Comparison of ENCODE assay signal across 24 mouse cellular contexts in the genomic region with DNA sequence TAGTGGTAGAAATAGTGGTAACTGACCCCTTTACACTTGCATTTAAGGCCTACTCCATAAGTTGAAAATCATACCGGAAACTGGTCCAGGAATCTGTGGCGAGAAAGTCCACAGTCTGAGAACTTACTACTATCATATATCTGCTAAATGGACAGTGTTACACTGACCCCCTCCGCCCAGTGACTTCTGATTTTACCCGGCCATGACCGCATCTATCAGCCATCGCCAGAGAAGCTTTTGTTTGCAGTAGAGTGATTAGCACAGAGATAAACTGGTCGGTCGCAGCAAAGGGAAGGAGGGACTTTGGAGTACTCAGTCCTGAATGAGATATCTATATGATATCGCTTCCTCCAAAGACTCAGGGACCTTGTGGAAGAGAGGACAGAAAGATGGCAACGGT. TPM values are rescaled to one million over a fixed set of nuclear protein-coding genes. Genes with fewer than 3 reads are reported as not detected.
DNase-seq lines count a peak whose midpoint lies in the region; ATAC-seq and TF ChIP-seq lines count a peak whose summit lies in the region.
"Had no signal": no experiment of that assay in that cellular context is flagged by ENCODE, and none has a peak within 500 bp of the region (broad histone marks: within the 10 kb centered on the region; RNA-seq: fewer than 3 reads in every experiment).

No protein-coding gene starts in this region.

- H3K4me1 ChIP-seq in intestine, embryonic 15.5 days (replicated peaks): no peaks in the 10 kb centered on the region
- no peaks in the 10 kb centered on the region for H3K4me1 ChIP-seq in intestine, postnatal 0 days (replicated peaks; ENCODE audit: control insufficient read depth, insufficient read depth, low read length)
- H3K4me1 ChIP-seq: embryonic facial prominence, embryonic 10.5 days; embryonic facial prominence, embryonic 12.5 days; forebrain, embryonic 13.5 days; forebrain, embryonic 15.5 days had no signal

- no peaks in the 10 kb centered on the region for H3K36me3 ChIP-seq in intestine, embryonic 15.5 days
- H3K36me3 ChIP-seq in intestine, postnatal 0 days (ENCODE audit: control insufficient read depth, insufficient read depth): no peaks in the 10 kb centered on the region
- H3K36me3 ChIP-seq: embryonic facial prominence, embryonic 10.5 days; embryonic facial prominence, embryonic 12.5 days; forebrain, embryonic 15.5 days; G1E had no signal

- H3K4me2 ChIP-seq in intestine, embryonic 15.5 days (replicated peaks): no peak overlapping the region
- H3K4me2 ChIP-seq in intestine, postnatal 0 days (replicated peaks; ENCODE audit: low read depth): no peak overlapping the region
- H3K4me2 ChIP-seq: embryonic facial prominence, embryonic 12.5 days; forebrain, embryonic 13.5 days; forebrain, embryonic 15.5 days had no signal

- H3K9me3 ChIP-seq in intestine, embryonic 15.5 days: no peaks in the 10 kb centered on the region
- no peaks in the 10 kb centered on the region for H3K9me3 ChIP-seq in intestine, postnatal 0 days (ENCODE audit: control insufficient read depth)
- H3K9me3 ChIP-seq: embryonic facial prominence, embryonic 10.5 days; embryonic facial prominence, embryonic 12.5 days; forebrain, embryonic 13.5 days; forebrain, embryonic 15.5 days had no signal

- no peak overlapping the region for H3K27ac ChIP-seq in intestine, embryonic 15.5 days
- no peak overlapping the region for H3K27ac ChIP-seq in intestine, postnatal 0 days (ENCODE audit: low read depth, low read length)
- H3K27ac ChIP-seq: embryonic facial prominence, embryonic 10.5 days; embryonic facial prominence, embryonic 12.5 days; forebrain, embryonic 13.5 days; forebrain, embryonic 15.5 days had no signal

- WGBS in intestine, embryonic 15.5 days: 62% methylated on average over 10 of the region's 10 CpGs
- WGBS in intestine, postnatal 0 days: 44% methylated on average over 10 of the region's 10 CpGs

- no peaks in the 10 kb centered on the region for H3K27me3 ChIP-seq in intestine, embryonic 15.5 days (replicated peaks)
- H3K27me3 ChIP-seq in intestine, postnatal 0 days (replicated peaks; ENCODE audit: control insufficient read depth, insufficient read depth, low read length): no peaks in the 10 kb centered on the region
- H3K27me3 ChIP-seq: CH12.LX; embryonic facial prominence, embryonic 12.5 days; forebrain, embryonic 13.5 days; forebrain, embryonic 15.5 days had no signal

- no peak for TF ChIP-seq CTCF in intestine, postnatal 0 days (IDR thresholded peaks at IDR 0.05; ENCODE audit: low read depth)

- intact Hi-C loops in left cerebral cortex, postnatal 36 days (cut with DNase I): loop anchor here (1.0 kb wide), 1 partner anchor 15 kb away; a partner anchor contains a TSS

- no peak overlapping the region for H3K4me3 ChIP-seq in intestine, embryonic 15.5 days (replicated peaks)
- no peak overlapping the region for H3K4me3 ChIP-seq in intestine, postnatal 0 days (ENCODE audit: low read depth, low read length)
- H3K4me3 ChIP-seq: embryonic facial prominence, embryonic 10.5 days; embryonic facial prominence, embryonic 12.5 days; forebrain, embryonic 13.5 days; forebrain, embryonic 15.5 days had no signal

- H3K9ac ChIP-seq in intestine, embryonic 15.5 days: no peak overlapping the region
- no peak overlapping the region for H3K9ac ChIP-seq in intestine, postnatal 0 days (ENCODE audit: low read depth, low read length)
- H3K9ac ChIP-seq: embryonic facial prominence, embryonic 12.5 days; forebrain, embryonic 13.5 days; forebrain, embryonic 15.5 days; forebrain, postnatal 0 days had no signal

- DNase-seq in cerebellum, adult 11-12 months: no peak
- DNase-seq in left cerebral cortex, postnatal 36 days (ENCODE audit: low spot score in 2 of 2): no peak
- DNase-seq: adrenal gland, adult 8-10 months; adrenal gland, postnatal 14 days; adrenal gland, postnatal 36 days; B cell, adult 2 months; cerebellum, adult 11 months; cerebellum, adult 2 months; cerebellum, adult 9-10 months; cerebellum, postnatal 10 days; cerebellum, postnatal 25 days; forebrain, postnatal 0 days had no signal

- 0 out of 2 replicates have a peak, but pooled peaks have one; percentile 36 for ATAC-seq in cerebellum, adult (ENCODE audit: insufficient number of reproducible peaks, low FRiP score, low TSS enrichment)
- ATAC-seq in intestine, embryonic 15.5 days: peak; percentile 51
- no peak for ATAC-seq in intestine, postnatal 0 days
- ATAC-seq: activated CD4-positive, CD25-positive, alpha-beta regulatory T cell, adult 4 months; CD4-positive, CD25-positive, alpha-beta regulatory T cell, adult 4 months; forebrain, embryonic 13.5 days; forebrain, embryonic 15.5 days; forebrain, postnatal 0 days; Patski had no signal

RNA-seq across cellular contexts. Expression of a gene that starts 15.2 kb away (rescaled TPM):
- polyA plus RNA-seq in intestine, embryonic 15.5 days (2015; fragmentation: Nextera tagmentation; extraction: Ambion mirVana): 2.7 and 3.3 TPM in 2 replicates
- 1.5 and 1.9 TPM in 2 replicates for polyA plus RNA-seq in intestine, postnatal 0 days (2015; fragmentation: Nextera tagmentation; extraction: Ambion mirVana)
- total RNA-seq in left cerebral cortex, postnatal 36 days (2021): 10 to 100 TPM; 59.7 to 62.9 TPM
- total RNA-seq: CH12.LX had no signal
- polyA plus RNA-seq: CD4-positive, CD25-positive, alpha-beta regulatory T cell, adult 4 months; G1E; Patski had no signal
